Mouse (Mus musculus): ENCODE measurements at regions not wholly inside any gene's neighbourhood (a gene's known extent, or its start where the extent isn't known, plus 50 kb on each side); places are given as distances from the start of the nearest gene placed in this dataset.

DNA sequence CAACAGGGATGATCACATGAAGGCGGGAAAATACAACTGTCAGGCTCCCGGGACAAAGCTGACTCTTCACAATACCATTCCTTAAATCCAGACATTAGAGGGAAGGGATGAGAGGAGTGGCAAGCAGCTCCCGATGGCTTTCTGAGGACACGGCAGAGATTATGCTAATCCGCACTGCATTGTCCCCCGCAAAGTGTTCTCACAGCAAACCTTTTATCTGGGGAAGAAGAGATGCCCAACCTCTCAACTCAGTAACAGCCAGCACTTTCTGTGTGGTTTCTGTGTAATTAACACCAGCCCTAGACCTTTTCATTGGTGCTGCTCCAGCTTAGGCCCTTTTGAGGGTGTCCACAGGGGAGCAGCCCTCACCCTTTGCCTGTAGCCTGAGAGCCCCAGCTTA is 137.9 kb downstream of the Barhl2 start:
- TF ChIP-seq CTCF (IDR thresholded peaks at IDR 0.05; ENCODE audit: control insufficient read depth, insufficient read depth, low read length) (no peak), POLR2A (IDR thresholded peaks at IDR 0.05; ENCODE audit: borderline replicate concordance, control insufficient read depth, low read depth, low read length) (no peak)
